Mouse (Mus musculus) liver, adult 2 months (tissue): ENCODE data around the gene Adh4. TPM values are rescaled to one million over a fixed set of nuclear protein-coding genes. Genes with fewer than 3 reads are reported as not detected.

Experiments
- DNase-seq: peaks from one replicate; pipeline ENCODE4 v3.0.0-alpha.2; 2011; ENCODE audit warnings: low read depth, low spot score; ENCODE audit errors: extremely low read depth
- H3K27ac ChIP-seq: fragments of 200-500 bp; replicated peaks from 2 replicates; pipeline ENCODE4 v1.5.1; 2012; ENCODE audit warnings: low read depth, mild to moderate bottlenecking, control low read depth, inconsistent platforms, low read length; ENCODE audit not compliant: insufficient read depth
- H3K27me3 ChIP-seq: fragments of 200-500 bp; 2 replicates; pipeline ENCODE4 v1.6.1; 2012; ENCODE audit warnings: mild to moderate bottlenecking, moderate library complexity, low read length, inconsistent platforms; ENCODE audit not compliant: control insufficient read depth, insufficient read depth
- H3K36me3 ChIP-seq: fragments of 200-500 bp; 2 replicates; pipeline ENCODE4 v1.6.1; 2012; ENCODE audit warnings: low read length, inconsistent platforms; ENCODE audit not compliant: control insufficient read depth, insufficient read depth
- H3K4me1 ChIP-seq: fragments of 200-500 bp; 2 replicates; pipeline ENCODE4 v1.6.1; 2011; ENCODE audit warnings: low read length; ENCODE audit not compliant: control insufficient read depth, insufficient read depth
- H3K4me3 ChIP-seq: fragments of 200-500 bp; 2 replicates; pipeline ENCODE4 v1.5.1; 2011; ENCODE audit warnings: low read depth, mild to moderate bottlenecking, control low read depth, low read length, moderate library complexity; ENCODE audit not compliant: insufficient read depth
- H3K79me2 ChIP-seq: fragments of 200-500 bp; 2 replicates; pipeline ENCODE4 v1.6.1; 2012; ENCODE audit warnings: inconsistent platforms, mild to moderate bottlenecking, low read length, moderate library complexity; ENCODE audit not compliant: control insufficient read depth, insufficient read depth
- H3K9ac ChIP-seq: fragments of 200-500 bp; 2 replicates; pipeline ENCODE4 v1.6.1; 2012; ENCODE audit warnings: low read depth, mild to moderate bottlenecking, control low read depth, inconsistent platforms, low read length
- CTCF ChIP-seq: fragments of 200-500 bp; IDR thresholded peaks from 2 replicates; pipeline ENCODE4 v1.5.1; 2011; ENCODE audit warnings: low read depth, low read length, control low read depth
- POLR2A ChIP-seq: fragments of 200-500 bp; IDR thresholded peaks from 2 replicates; pipeline ENCODE4 v1.6.1; 2011; ENCODE audit warnings: low read length, control low read depth; ENCODE audit not compliant: insufficient read depth; ENCODE audit errors: extremely low read depth
- WGBS: fragments of 180-500 bp; shearing (Covaris S2); methylation state at CpG from one replicate; pipeline ENCODE4 v1.1.7; 2018; 5-methylcytosine and 5-hydroxymethylcytosine counted together
- polyA plus RNA-seq: library from polyadenylated mRNA; depleted of rRNA; stranded (reverse); fragments of >200 nt; gene quantifications from 2 replicates; pipeline ENCODE4 v1.2.3, GENCODE M21; 2012; rRNA removed
- total RNA-seq: library from RNA; depleted of rRNA; stranded (reverse); fragments of >200 nt; gene quantifications from 2 replicates; pipeline ENCODE4 v1.2.3, GENCODE M21; 2014; rRNA removed

The Adh4 gene
- total and polyA plus RNA-seq, 2 experiments: 74.6 to 305 TPM

GRCm38 (mm10) chr3:138479489-138479888, 64.2 kb downstream of the Adh4 start:
- no peak overlapping the region for H3K9ac ChIP-seq
- no peak for TF ChIP-seq CTCF
- TF ChIP-seq POLR2A: no peak
- H3K27me3 ChIP-seq: no peaks in the 10 kb centered on the region
- no peak overlapping the region for H3K27ac ChIP-seq
- peaks cover 19% of the 10 kb centered on the region for H3K36me3 ChIP-seq
- H3K4me1 ChIP-seq: peaks cover 2% of the 10 kb centered on the region; the same call in 1 of the 2 replicates
- WGBS: 97% methylated on average over 8 of the region's 8 CpGs
- peaks cover 4% of the 10 kb centered on the region for H3K79me2 ChIP-seq
- no peak overlapping the region for H3K4me3 ChIP-seq
- no peak for DNase-seq

Other genes with a start within 250 kb of the Adh4 start
- gene 4930579F01Rik, start 221.6 kb upstream of the Adh4 start, total RNA-seq: not detected in 2 replicates
- not detected in 2 replicates for gene 4930579F01Rik, start 221.6 kb upstream of the Adh4 start, polyA plus RNA-seq
- gene Adh7, start 197.7 kb upstream of the Adh4 start, total RNA-seq: 1.2 and 1.5 TPM in 2 replicates
- 0.40 and 1.7 TPM in 2 replicates for gene Adh7, start 197.7 kb upstream of the Adh4 start, polyA plus RNA-seq
- gene Adh1, start 154.5 kb upstream of the Adh4 start, total RNA-seq: 2,711 and 3,373 TPM in 2 replicates
- gene Adh1, start 154.5 kb upstream of the Adh4 start, polyA plus RNA-seq: 3,177 and 3,191 TPM in 2 replicates
- gene Adh6a, start 102.2 kb upstream of the Adh4 start, total RNA-seq: not detected in 2 replicates
- gene Adh6a, start 102.2 kb upstream of the Adh4 start, polyA plus RNA-seq: not detected in 2 replicates
- 0.07 TPM in 1 of 2 replicates, not detected in the other for gene Adh6b, start 73.7 kb upstream of the Adh4 start, total RNA-seq
- 0.06 TPM in 2 replicates for gene Adh6b, start 73.7 kb upstream of the Adh4 start, polyA plus RNA-seq
- 435 and 567 TPM in 2 replicates for gene Adh5, start 27.6 kb downstream of the Adh4 start, total RNA-seq
- gene Adh5, start 27.6 kb downstream of the Adh4 start, polyA plus RNA-seq: 144 and 156 TPM in 2 replicates
- 31.4 and 32.5 TPM in 2 replicates for gene Metap1, start 74.0 kb downstream of the Adh4 start, total RNA-seq
- 11.7 and 12.5 TPM in 2 replicates for gene Metap1, start 74.0 kb downstream of the Adh4 start, polyA plus RNA-seq
- gene Eif4e, start 110.7 kb downstream of the Adh4 start, total RNA-seq: 16.4 and 18.2 TPM in 2 replicates
- gene Eif4e, start 110.7 kb downstream of the Adh4 start, polyA plus RNA-seq: 10.1 and 12.8 TPM in 2 replicates